Mouse (Mus musculus): ENCODE measurements around the gene St8sia1. TPM values are rescaled to one million over a fixed set of nuclear protein-coding genes. Genes with fewer than 3 reads are reported as not detected.
"Not testable (repeated sequence)": the region's sequence is repeated elsewhere in the genome, so short reads cannot be mapped to it uniquely, and the experiment has no call there.

The St8sia1 gene
- polyA plus RNA-seq, 1 experiment from 2014 or later, result 4.7 TPM

DNA sequence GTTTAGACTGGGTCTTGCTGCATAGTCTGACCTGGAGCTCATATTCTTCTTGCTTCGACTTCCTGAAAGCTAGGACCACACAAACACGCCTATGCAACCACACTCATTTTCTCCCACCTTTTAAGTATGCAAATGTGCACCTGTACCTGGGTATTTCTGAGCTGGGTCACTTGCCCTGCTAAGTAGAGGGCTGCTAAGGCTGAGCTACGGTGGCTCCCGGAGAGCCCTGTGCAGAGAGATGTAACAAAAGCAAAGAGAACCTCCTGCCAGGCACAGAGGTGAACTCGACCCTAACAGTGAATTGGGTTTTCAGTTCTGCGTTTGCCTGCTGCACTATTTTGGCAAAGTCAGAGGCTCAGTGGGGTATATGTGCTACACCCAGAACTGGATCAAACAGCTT lies 23.4 kb upstream of the St8sia1 start:
- H3K27ac ChIP-seq (ENCODE audit: low read depth, low read length), result no peak overlapping the region
- H3K4me3 ChIP-seq (ENCODE audit: low read depth, low read length), result no peak overlapping the region
- no peak overlapping the region for H3K9ac ChIP-seq (ENCODE audit: low read length)
- peaks cover 4% of the 10 kb centered on the region for H3K27me3 ChIP-seq (replicated peaks; ENCODE audit: control insufficient read depth, insufficient read depth, low read length)
- H3K9me3 ChIP-seq (replicated peaks; ENCODE audit: control insufficient read depth, low read length), result no peaks in the 10 kb centered on the region
- DNase-seq (ENCODE audit: low spot score) (no peak), ATAC-seq (no peak)
- WGBS, result 67% methylated on average over 6 of the region's 6 CpGs
- no peaks in the 10 kb centered on the region for H3K4me1 ChIP-seq (ENCODE audit: control insufficient read depth, insufficient read depth, low read length)
- no peak overlapping the region for H3K4me2 ChIP-seq (ENCODE audit: low read length)
- H3K36me3 ChIP-seq (ENCODE audit: control insufficient read depth, insufficient read depth, low read length), result no peaks in the 10 kb centered on the region

DNA sequence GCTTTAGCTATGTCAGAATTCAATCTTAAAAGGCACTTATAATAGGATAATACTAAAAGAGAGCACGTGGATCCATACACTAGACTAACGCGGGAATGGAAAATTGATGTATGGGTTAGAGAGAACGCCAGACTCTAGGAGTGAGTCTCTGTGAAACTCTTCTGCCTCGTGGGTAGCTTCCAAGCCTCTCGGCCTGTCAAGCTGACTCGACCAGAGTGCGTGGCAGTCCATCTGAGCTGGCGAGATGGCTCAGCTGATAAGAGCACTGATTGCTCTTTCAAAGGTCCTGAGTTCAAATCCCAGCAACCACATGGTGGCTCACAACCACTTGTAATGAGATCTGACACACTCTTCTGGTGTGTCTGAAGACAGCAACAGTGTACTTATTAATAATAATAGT lies 22.5 kb upstream of the St8sia1 start:
- H3K27me3 ChIP-seq (replicated peaks; ENCODE audit: control insufficient read depth, insufficient read depth, low read length); H3K4me2 ChIP-seq (ENCODE audit: low read length); ATAC-seq; H3K9me3 ChIP-seq (replicated peaks; ENCODE audit: control insufficient read depth, low read length); H3K4me3 ChIP-seq (ENCODE audit: low read depth, low read length); H3K27ac ChIP-seq (ENCODE audit: low read depth, low read length); H3K9ac ChIP-seq (ENCODE audit: low read length); H3K4me1 ChIP-seq (ENCODE audit: control insufficient read depth, insufficient read depth, low read length); H3K36me3 ChIP-seq (ENCODE audit: control insufficient read depth, insufficient read depth, low read length); DNase-seq (ENCODE audit: low spot score): not testable (repeated sequence)
- WGBS, result 93% methylated on average over 9 of the region's 9 CpGs

- H3K9ac ChIP-seq (ENCODE audit: low read length); ATAC-seq; H3K27ac ChIP-seq (ENCODE audit: low read depth, low read length); H3K4me3 ChIP-seq (ENCODE audit: low read depth, low read length); H3K36me3 ChIP-seq (ENCODE audit: control insufficient read depth, insufficient read depth, low read length); H3K4me1 ChIP-seq (ENCODE audit: control insufficient read depth, insufficient read depth, low read length); DNase-seq (ENCODE audit: low spot score); H3K4me2 ChIP-seq (ENCODE audit: low read length); H3K9me3 ChIP-seq (replicated peaks; ENCODE audit: control insufficient read depth, low read length); H3K27me3 ChIP-seq (replicated peaks; ENCODE audit: control insufficient read depth, insufficient read depth, low read length): not testable (repeated sequence)
- WGBS, result 87% methylated on average over 9 of the region's 9 CpGs
Measured at GRCm38 (mm10) chr6:142985561-142986238, 21.4 kb upstream of the St8sia1 start.

- Histone ChIP-seq H3K9me3 (replicated peaks; ENCODE audit: control insufficient read depth, low read length) (no peaks in the 10 kb centered on the region), H3K27ac (ENCODE audit: low read depth, low read length) (no peak overlapping the region; the same call in 1 of the 2 replicates), H3K4me1 (ENCODE audit: control insufficient read depth, insufficient read depth, low read length) (no peaks in the 10 kb centered on the region), H3K4me3 (ENCODE audit: low read depth, low read length) (no peak overlapping the region), H3K9ac (ENCODE audit: low read length) (no peak overlapping the region), H3K36me3 (ENCODE audit: control insufficient read depth, insufficient read depth, low read length) (no peaks in the 10 kb centered on the region), H3K4me2 (ENCODE audit: low read length) (no peak overlapping the region), H3K27me3 (replicated peaks; ENCODE audit: control insufficient read depth, insufficient read depth, low read length) (no peaks in the 10 kb centered on the region)
- DNase-seq (ENCODE audit: low spot score) (no peak), ATAC-seq (no peak)
- WGBS, result 43% methylated on average over 6 of the region's 6 CpGs
Measured at GRCm38 (mm10) chr6:142979665-142980660, 15.7 kb upstream of the St8sia1 start.

DNA sequence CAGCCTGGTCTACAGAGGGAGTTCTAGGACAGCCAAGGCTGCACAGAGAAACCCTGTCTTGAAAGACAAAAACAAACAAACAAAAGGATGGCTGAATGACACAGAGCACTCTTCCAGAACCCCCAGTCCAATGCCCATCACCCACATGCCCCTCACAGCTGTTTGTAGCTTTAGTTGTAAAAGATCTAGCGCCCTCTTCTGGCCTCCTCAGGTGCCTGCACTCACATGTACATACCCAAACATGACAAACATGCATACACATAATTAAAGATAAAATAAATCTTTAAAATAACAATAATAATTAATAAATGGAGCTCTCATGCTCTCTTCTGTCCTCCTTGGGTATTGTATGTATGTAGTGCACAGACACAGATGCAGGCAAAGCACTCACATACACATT lies 13.0 kb upstream of the St8sia1 start:
- no peak overlapping the region for H3K27ac ChIP-seq (ENCODE audit: low read depth, low read length)
- DNase-seq (ENCODE audit: low spot score), result no peak
- no peaks in the 10 kb centered on the region for H3K36me3 ChIP-seq (ENCODE audit: control insufficient read depth, insufficient read depth, low read length)
- no peak for ATAC-seq
- no peak overlapping the region for H3K4me3 ChIP-seq (ENCODE audit: low read depth, low read length)
- no peaks in the 10 kb centered on the region for H3K9me3 ChIP-seq (replicated peaks; ENCODE audit: control insufficient read depth, low read length)
- WGBS, result 63% methylated on average over 1 of the region's 1 CpGs
- no peak overlapping the region for H3K4me2 ChIP-seq (ENCODE audit: low read length)
- H3K4me1 ChIP-seq (ENCODE audit: control insufficient read depth, insufficient read depth, low read length), result no peaks in the 10 kb centered on the region
- no peak overlapping the region for H3K9ac ChIP-seq (ENCODE audit: low read length)
- H3K27me3 ChIP-seq (replicated peaks; ENCODE audit: control insufficient read depth, insufficient read depth, low read length), result no peaks in the 10 kb centered on the region

GRCm38 (mm10) chr6:142973289-142973688 lies 9.0 kb upstream of the St8sia1 start:
- no peaks in the 10 kb centered on the region for H3K9me3 ChIP-seq (replicated peaks; ENCODE audit: control insufficient read depth, low read length)
- no peak overlapping the region for H3K4me2 ChIP-seq (ENCODE audit: low read length)
- ATAC-seq (no peak), DNase-seq (ENCODE audit: low spot score) (no peak)
- no peak overlapping the region for H3K9ac ChIP-seq (ENCODE audit: low read length)
- no peaks in the 10 kb centered on the region for H3K27me3 ChIP-seq (replicated peaks; ENCODE audit: control insufficient read depth, insufficient read depth, low read length)
- no peak overlapping the region for H3K27ac ChIP-seq (ENCODE audit: low read depth, low read length)
- 92% methylated on average over 7 of the region's 7 CpGs for WGBS
- no peaks in the 10 kb centered on the region for H3K4me1 ChIP-seq (ENCODE audit: control insufficient read depth, insufficient read depth, low read length)
- H3K4me3 ChIP-seq (ENCODE audit: low read depth, low read length), result no peak overlapping the region
- no peaks in the 10 kb centered on the region for H3K36me3 ChIP-seq (ENCODE audit: control insufficient read depth, insufficient read depth, low read length)

DNA sequence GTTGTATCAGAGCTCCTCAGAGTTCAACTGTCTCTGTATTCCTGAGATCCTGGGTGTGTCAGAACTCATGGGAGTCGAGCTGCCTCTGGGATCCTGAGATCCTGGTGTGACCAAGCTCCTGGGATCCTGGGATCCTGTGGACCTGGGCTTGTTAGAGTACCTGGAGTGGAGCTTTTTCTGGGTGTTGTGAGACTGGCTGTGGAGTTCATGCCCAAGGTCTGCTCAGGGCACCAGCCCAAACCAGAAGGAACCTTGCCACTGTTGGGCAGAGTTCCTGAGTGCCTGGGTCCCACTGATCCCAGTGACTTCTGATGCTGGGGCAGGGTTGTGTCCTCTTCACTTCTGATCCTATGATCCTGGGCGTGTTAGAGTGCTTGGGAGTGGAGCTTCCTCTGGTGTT lies 8.0 kb upstream of the St8sia1 start:
- Histone ChIP-seq H3K9ac (ENCODE audit: low read length) (no peak overlapping the region), H3K27me3 (replicated peaks; ENCODE audit: control insufficient read depth, insufficient read depth, low read length) (no peaks in the 10 kb centered on the region), H3K4me2 (ENCODE audit: low read length) (no peak overlapping the region), H3K4me3 (ENCODE audit: low read depth, low read length) (no peak overlapping the region), H3K27ac (ENCODE audit: low read depth, low read length) (no peak overlapping the region), H3K9me3 (replicated peaks; ENCODE audit: control insufficient read depth, low read length) (no peaks in the 10 kb centered on the region), H3K4me1 (ENCODE audit: control insufficient read depth, insufficient read depth, low read length) (no peaks in the 10 kb centered on the region), H3K36me3 (ENCODE audit: control insufficient read depth, insufficient read depth, low read length) (no peaks in the 10 kb centered on the region)
- DNase-seq (ENCODE audit: low spot score) (no peak), ATAC-seq (no peak)
- 49% methylated on average over 2 of the region's 2 CpGs for WGBS

- Histone ChIP-seq H3K27ac (ENCODE audit: low read depth, low read length) (no peak overlapping the region), H3K27me3 (replicated peaks; ENCODE audit: control insufficient read depth, insufficient read depth, low read length) (no peaks in the 10 kb centered on the region), H3K9ac (ENCODE audit: low read length) (no peak overlapping the region), H3K4me1 (ENCODE audit: control insufficient read depth, insufficient read depth, low read length) (peaks cover 3% of the 10 kb centered on the region; the same call in 1 of the 2 replicates), H3K36me3 (ENCODE audit: control insufficient read depth, insufficient read depth, low read length) (no peaks in the 10 kb centered on the region), H3K4me2 (ENCODE audit: low read length) (no peak overlapping the region), H3K4me3 (ENCODE audit: low read depth, low read length) (no peak overlapping the region), H3K9me3 (replicated peaks; ENCODE audit: control insufficient read depth, low read length) (no peaks in the 10 kb centered on the region)
- ATAC-seq (no peak), DNase-seq (ENCODE audit: low spot score) (no peak)
- WGBS, result 88% methylated on average over 1 of the region's 1 CpGs
Measured at GRCm38 (mm10) chr6:142967407-142967806, 3.2 kb upstream of the St8sia1 start.
